Mouse (Mus musculus) inflammation-experienced regulatory T-cells, adult 16 weeks (primary cell): ENCODE measurements around the gene Xlr4b. TPM values are rescaled to one million over a fixed set of nuclear protein-coding genes. Genes with fewer than 3 reads are reported as not detected.

Source experiments
- polyA plus RNA-seq: library from polyadenylated mRNA; unstranded; fragments of 100-300 nt; shearing (Covaris generic); gene quantifications from one replicate; pipeline ENCODE4 v1.2.1, GENCODE M21; 2017

Xlr4b gene
- polyA plus RNA-seq: 155 TPM

GRCm38 (mm10) chrX:73213819-73214564 is at the start of gene Xlr4b:
Xlr4b (plus strand) TSS chrX:73214333.

GRCm38 (mm10) chrX:73176889-73177288 is 37.2 kb upstream of the Xlr4b start, which contains the start of gene Spin2d:
Spin2d (minus strand) TSS chrX:73176989.

GRCm38 (mm10) chrX:73191934-73192333 is 22.2 kb upstream of the Xlr4b start, which contains the start of gene Xlr3b:
Xlr3b (plus strand) TSS chrX:73192207.

GRCm38 (mm10) chrX:73227914-73228605 is 13.9 kb downstream of the Xlr4b start, which contains the start of gene F8a:
F8a (plus strand) TSS chrX:73228291.

GRCm38 (mm10) chrX:73242821-73243325 is 28.7 kb downstream of the Xlr4b start, which contains the start of gene Xlr4c:
Xlr4c (minus strand) TSS chrX:73243130.

GRCm38 (mm10) chrX:73265270-73265669 is 51.1 kb downstream of the Xlr4b start, which contains the start of gene Xlr3c:
Xlr3c (minus strand) TSS chrX:73265390.

Other genes with a start within 250 kb of the Xlr4b start
- gene Zfp185, start 227.0 kb upstream of the Xlr4b start, polyA plus RNA-seq: not detected
- not detected for gene Pnma5, start 177.2 kb upstream of the Xlr4b start, polyA plus RNA-seq
- gene Pnma3, start 149.5 kb upstream of the Xlr4b start, polyA plus RNA-seq: not detected
- 102 TPM for gene Xlr4a, start 131.9 kb upstream of the Xlr4b start, polyA plus RNA-seq
- 2.3 TPM for gene Xlr3a, start 117.2 kb upstream of the Xlr4b start, polyA plus RNA-seq
- gene Gm14685, start 97.3 kb upstream of the Xlr4b start, polyA plus RNA-seq: 0.40 TPM
- gene Xlr5b, start 65.5 kb upstream of the Xlr4b start, polyA plus RNA-seq: not detected
- not detected for gene DXBay18, start 64.9 kb upstream of the Xlr4b start, polyA plus RNA-seq
- gene Spin2d, start 37.3 kb upstream of the Xlr4b start, polyA plus RNA-seq: not detected
- gene Xlr3b, start 22.1 kb upstream of the Xlr4b start, polyA plus RNA-seq: 19.8 TPM
- 3.4 TPM for gene F8a, start 14.0 kb downstream of the Xlr4b start, polyA plus RNA-seq
- 74.5 TPM for gene Xlr4c, start 28.8 kb downstream of the Xlr4b start, polyA plus RNA-seq
- not detected for gene Xlr3c, start 51.1 kb downstream of the Xlr4b start, polyA plus RNA-seq
- gene Xlr5a, start 78.6 kb downstream of the Xlr4b start, polyA plus RNA-seq: 0.27 TPM
- not detected for gene Xlr5c, start 78.6 kb downstream of the Xlr4b start, polyA plus RNA-seq
- not detected for gene Gm45015, start 122.5 kb downstream of the Xlr4b start, polyA plus RNA-seq
- gene Zfp275, start 128.3 kb downstream of the Xlr4b start, polyA plus RNA-seq: 25.4 TPM
- not detected for gene Gm18336, start 184.4 kb downstream of the Xlr4b start, polyA plus RNA-seq
- 0.37 TPM for gene Zfp92, start 196.8 kb downstream of the Xlr4b start, polyA plus RNA-seq
- not detected for gene Trex2, start 221.0 kb downstream of the Xlr4b start, polyA plus RNA-seq
- 27.3 TPM for gene Haus7, start 244.7 kb downstream of the Xlr4b start, polyA plus RNA-seq